Mouse (Mus musculus) heart, embryonic 13.5 days (tissue): ENCODE results near the gene Igf2bp3. TPM values are rescaled to one million over a fixed set of nuclear protein-coding genes. Genes with fewer than 3 reads are reported as not detected.

Experiments used
- ATAC-seq: fragments of 200-750 bp; cut with Nextera tagmentation; 2 replicates; pipeline ENCODE4 v1.8.0; 2017; ENCODE audit warnings: moderate TSS enrichment; ENCODE audit not compliant: insufficient number of reproducible peaks, low FRiP score, low TSS enrichment; ENCODE audit errors: extremely low read depth
- H3K27ac ChIP-seq: fragments of 300-500 bp; sonication (generic); replicated peaks from 2 replicates; pipeline ENCODE4 v1.5.1; 2015; ENCODE audit warnings: moderate library complexity, mild to moderate bottlenecking, inconsistent platforms
- H3K27me3 ChIP-seq: fragments of 300-500 bp; sonication (generic); replicated peaks from 2 replicates; pipeline ENCODE4 v1.6.1; 2015; ENCODE audit warnings: mild to moderate bottlenecking, inconsistent platforms
- H3K36me3 ChIP-seq: fragments of 300-500 bp; sonication (generic); 2 replicates; pipeline ENCODE4 v1.6.1; 2015; ENCODE audit warnings: mild to moderate bottlenecking, inconsistent platforms
- H3K4me1 ChIP-seq: fragments of 300-500 bp; sonication (generic); 2 replicates; pipeline ENCODE4 v1.6.1; 2015; ENCODE audit warnings: inconsistent platforms
- H3K4me2 ChIP-seq: fragments of 300-500 bp; sonication (generic); 2 replicates; pipeline ENCODE4 v1.6.1; 2015; ENCODE audit warnings: inconsistent platforms, mild to moderate bottlenecking, moderate library complexity
- H3K4me3 ChIP-seq: fragments of 300-500 bp; sonication (generic); 2 replicates; pipeline ENCODE4 v1.5.1; 2015; ENCODE audit warnings: moderate library complexity, mild to moderate bottlenecking, inconsistent platforms
- H3K9ac ChIP-seq: fragments of 300-500 bp; sonication (generic); 2 replicates; pipeline ENCODE4 v1.6.1; 2015; ENCODE audit warnings: inconsistent platforms, mild to moderate bottlenecking, moderate library complexity
- H3K9me3 ChIP-seq: fragments of 300-500 bp; sonication (generic); 2 replicates; pipeline ENCODE4 v1.6.1; 2016; ENCODE audit warnings: inconsistent platforms
- WGBS: fragments of 180-500 bp; shearing (Covaris S2); methylation state at CpG from one replicate; pipeline ENCODE4 v1.1.7; 2015; ENCODE audit warnings: mixed read lengths; 5-methylcytosine and 5-hydroxymethylcytosine counted together
- polyA plus RNA-seq: library from polyadenylated mRNA; unstranded; fragments of >200 nt; fragmentation: Nextera tagmentation; extraction: Ambion mirVana; gene quantifications from 2 replicates; pipeline ENCODE4 v1.2.1, GENCODE M21; 2015

Gene Igf2bp3
- polyA plus RNA-seq, 1 experiment from 2014 or later: 39.2 TPM

DNA sequence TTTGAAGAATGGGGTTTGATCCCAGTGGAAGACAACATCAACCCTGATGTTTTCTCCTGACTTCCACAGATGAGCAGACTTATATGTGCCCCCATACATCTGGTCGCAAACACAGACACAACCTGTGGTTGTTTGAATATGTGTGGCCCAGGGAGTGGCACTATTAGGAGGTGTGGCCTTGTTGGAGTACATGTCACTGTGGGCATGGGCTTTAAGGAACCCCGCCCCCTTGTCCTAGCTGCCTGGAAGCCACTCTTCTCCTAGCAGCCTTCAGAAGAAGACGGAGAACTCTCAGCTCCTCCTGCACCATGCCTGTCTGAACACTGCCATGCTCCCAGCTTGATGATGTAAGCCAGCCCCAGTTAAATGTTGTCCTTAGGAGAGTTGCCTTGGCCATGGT lies 94.4 kb downstream of the Igf2bp3 start:
- Histone ChIP-seq H3K9ac (no peak overlapping the region), H3K4me3 (no peak overlapping the region), H3K27ac (no peak overlapping the region), H3K36me3 (peaks cover 51% of the 10 kb centered on the region), H3K27me3 (no peaks in the 10 kb centered on the region), H3K4me1 (peaks cover 10% of the 10 kb centered on the region; the same call in 1 of the 2 replicates), H3K4me2 (no peak overlapping the region), H3K9me3 (no peaks in the 10 kb centered on the region)
- WGBS: 78% methylated on average over 3 of the region's 3 CpGs
- no peak for ATAC-seq

GRCm38 (mm10) chr6:49119462-49120135 lies 95.2 kb downstream of the Igf2bp3 start:
- Histone ChIP-seq H3K4me1 (peaks cover 10% of the 10 kb centered on the region; the same call in 1 of the 2 replicates), H3K27me3 (no peaks in the 10 kb centered on the region)
- ATAC-seq: no peak

DNA sequence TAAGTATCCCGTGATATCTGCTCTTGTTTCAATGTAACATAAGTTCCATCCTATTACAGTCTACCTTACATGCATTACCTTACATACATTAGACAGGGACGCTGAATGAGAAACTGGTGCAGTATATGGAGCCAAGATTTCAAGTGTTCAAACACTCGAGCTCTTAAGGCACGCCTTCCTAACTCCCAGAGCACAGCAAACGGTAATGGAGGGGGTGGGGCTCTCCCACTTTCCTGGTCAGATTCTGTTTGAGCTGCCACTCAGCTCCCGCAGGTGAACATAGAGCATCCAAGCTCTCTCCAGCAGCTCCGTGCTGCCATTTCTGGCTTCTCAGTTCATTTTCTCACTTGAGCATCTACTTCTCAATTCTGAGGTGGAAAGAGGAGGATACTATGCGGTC lies 96.3 kb downstream of the Igf2bp3 start:
- H3K9ac ChIP-seq: no peak overlapping the region; the same call in 1 of the 2 replicates
- peaks cover 10% of the 10 kb centered on the region; the same call in 1 of the 2 replicates for H3K4me1 ChIP-seq
- H3K27ac ChIP-seq: no peak overlapping the region
- H3K4me3 ChIP-seq: no peak overlapping the region
- WGBS: 66% methylated on average over 8 of the region's 8 CpGs
- H3K36me3 ChIP-seq: peaks cover 64% of the 10 kb centered on the region
- H3K9me3 ChIP-seq: no peaks in the 10 kb centered on the region
- no peak for ATAC-seq
- no peaks in the 10 kb centered on the region for H3K27me3 ChIP-seq
- H3K4me2 ChIP-seq: no peak overlapping the region

More at GRCm38 (mm10) chr6:49119462-49120135, 95.2 kb downstream of the Igf2bp3 start:
- no peak overlapping the region for H3K4me2 ChIP-seq
- no peak overlapping the region for H3K27ac ChIP-seq
- H3K4me3 ChIP-seq: no peak overlapping the region
- no peaks in the 10 kb centered on the region for H3K9me3 ChIP-seq
- H3K36me3 ChIP-seq: peaks cover 55% of the 10 kb centered on the region
- 76% methylated on average over 1 of the region's 1 CpGs for WGBS
- no peak overlapping the region for H3K9ac ChIP-seq

DNA sequence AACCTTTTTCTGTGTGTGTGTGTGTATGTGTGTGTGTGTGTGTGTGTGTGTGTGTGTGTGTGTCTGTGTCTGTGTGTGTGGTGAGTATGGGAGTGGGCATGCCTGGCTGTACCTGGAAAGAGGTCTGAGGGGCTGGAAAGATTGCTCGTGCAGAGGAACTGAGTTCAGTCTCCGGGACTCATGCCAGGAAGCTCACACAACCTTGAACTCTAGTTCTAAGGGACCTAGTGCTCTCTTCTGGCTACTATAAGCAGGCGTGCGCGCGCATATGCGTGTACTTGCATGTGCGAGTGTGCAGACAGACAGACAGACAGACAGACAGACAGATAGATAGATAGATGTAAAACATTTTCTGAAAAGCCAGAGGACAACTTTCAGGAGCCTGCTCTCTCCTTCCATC lies 98.5 kb downstream of the Igf2bp3 start:
- 85% methylated on average over 8 of the region's 8 CpGs for WGBS

DNA sequence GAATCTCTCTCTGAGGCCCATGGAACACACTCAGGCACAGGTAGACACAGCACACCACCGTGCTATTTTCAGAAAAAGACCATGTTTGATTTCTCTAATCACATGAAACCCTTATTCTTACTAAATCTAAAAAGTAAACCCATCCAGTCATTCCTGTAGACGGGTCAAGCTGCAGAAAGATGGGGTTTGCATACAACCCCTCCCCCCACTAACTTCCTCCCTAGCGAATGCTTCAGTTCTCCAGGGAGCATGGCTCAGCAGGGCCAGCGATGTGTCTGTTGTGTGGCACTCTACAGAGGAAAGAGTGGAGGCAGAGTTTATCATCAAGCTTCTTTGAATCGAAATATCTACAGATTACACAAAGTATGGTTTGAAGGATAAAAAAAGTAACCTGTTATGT lies 99.2 kb downstream of the Igf2bp3 start:
- ATAC-seq: no peak
- WGBS: 64% methylated on average over 5 of the region's 5 CpGs
- no peak overlapping the region for H3K4me3 ChIP-seq
- no peak overlapping the region for H3K9ac ChIP-seq
- peaks cover 61% of the 10 kb centered on the region for H3K36me3 ChIP-seq
- peaks cover 20% of the 10 kb centered on the region for H3K4me1 ChIP-seq
- H3K4me2 ChIP-seq: no peak overlapping the region
- H3K27ac ChIP-seq: no peak overlapping the region
- no peaks in the 10 kb centered on the region for H3K9me3 ChIP-seq
- H3K27me3 ChIP-seq: no peaks in the 10 kb centered on the region

More for the DNA sequence above, 98.5 kb downstream of the Igf2bp3 start:
- H3K27ac ChIP-seq: no peak overlapping the region
- no peaks in the 10 kb centered on the region for H3K27me3 ChIP-seq
- H3K36me3 ChIP-seq: peaks cover 59% of the 10 kb centered on the region
- H3K4me3 ChIP-seq: no peak overlapping the region
- H3K9ac ChIP-seq: no peak overlapping the region
- H3K9me3 ChIP-seq: no peaks in the 10 kb centered on the region
- ATAC-seq: no peak
- H3K4me2 ChIP-seq: no peak overlapping the region
- H3K4me1 ChIP-seq: peaks cover 13% of the 10 kb centered on the region

- Histone ChIP-seq H3K9ac (no peak overlapping the region), H3K4me1 (peaks cover 22% of the 10 kb centered on the region), H3K4me2 (no peak overlapping the region), H3K36me3 (peaks cover 66% of the 10 kb centered on the region), H3K9me3 (no peaks in the 10 kb centered on the region), H3K4me3 (no peak overlapping the region), H3K27me3 (no peaks in the 10 kb centered on the region), H3K27ac (no peak overlapping the region)
- 93% methylated on average over 6 of the region's 6 CpGs for WGBS
- ATAC-seq: no peak
Measured at GRCm38 (mm10) chr6:49114457-49114856, 100.3 kb downstream of the Igf2bp3 start.

DNA sequence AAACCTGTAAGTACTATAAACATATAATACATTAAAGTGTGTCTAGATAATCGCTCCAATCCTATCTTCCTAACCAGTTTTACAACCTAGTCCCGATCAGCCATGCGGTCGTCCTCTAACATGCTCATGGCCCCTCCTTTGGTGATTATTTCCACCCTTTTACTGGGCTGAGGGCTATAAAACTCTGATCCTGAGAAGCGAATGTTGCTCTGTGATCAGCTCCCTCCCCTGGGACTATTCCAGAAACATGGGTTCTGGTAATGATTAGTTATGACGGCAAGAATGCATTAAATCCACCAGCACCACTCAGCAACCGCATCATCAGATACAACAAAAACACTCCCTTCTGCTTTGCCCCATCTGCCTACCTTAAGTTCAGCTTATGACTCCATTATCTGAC lies 100.9 kb downstream of the Igf2bp3 start:
- Histone ChIP-seq H3K4me1 (peaks cover 27% of the 10 kb centered on the region), H3K4me3 (no peak overlapping the region), H3K9ac (no peak overlapping the region), H3K27ac (no peak overlapping the region), H3K36me3 (peaks cover 70% of the 10 kb centered on the region), H3K4me2 (no peak overlapping the region), H3K9me3 (no peaks in the 10 kb centered on the region), H3K27me3 (no peaks in the 10 kb centered on the region)
- ATAC-seq: no peak
- 90% methylated on average over 7 of the region's 7 CpGs for WGBS

DNA sequence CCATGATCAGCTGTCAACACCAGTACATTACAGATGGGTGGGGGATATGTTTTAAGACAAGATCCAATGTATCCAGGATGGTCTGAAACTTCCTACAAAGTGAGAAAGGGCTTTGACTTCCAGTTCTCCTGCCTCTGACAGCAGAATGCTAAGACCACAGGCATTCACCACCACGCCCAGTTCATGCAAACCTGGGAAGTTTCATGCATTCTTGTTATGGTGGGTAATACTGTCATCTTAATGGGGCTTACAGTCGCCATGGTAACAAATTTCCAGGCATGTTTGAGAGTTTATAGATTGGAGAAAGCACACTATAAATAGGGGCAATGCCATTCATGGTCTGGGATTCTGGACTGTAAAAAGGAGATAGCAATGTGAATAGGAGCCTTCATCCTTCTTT lies 105.6 kb downstream of the Igf2bp3 start:
- ATAC-seq: no peak
- H3K9ac ChIP-seq: no peak overlapping the region
- H3K4me1 ChIP-seq: peaks cover 22% of the 10 kb centered on the region
- no peaks in the 10 kb centered on the region for H3K27me3 ChIP-seq
- no peaks in the 10 kb centered on the region for H3K9me3 ChIP-seq
- peaks cover 78% of the 10 kb centered on the region for H3K36me3 ChIP-seq
- 85% methylated on average over 2 of the region's 2 CpGs for WGBS
- H3K4me2 ChIP-seq: no peak overlapping the region
- no peak overlapping the region for H3K4me3 ChIP-seq
- no peak overlapping the region for H3K27ac ChIP-seq

DNA sequence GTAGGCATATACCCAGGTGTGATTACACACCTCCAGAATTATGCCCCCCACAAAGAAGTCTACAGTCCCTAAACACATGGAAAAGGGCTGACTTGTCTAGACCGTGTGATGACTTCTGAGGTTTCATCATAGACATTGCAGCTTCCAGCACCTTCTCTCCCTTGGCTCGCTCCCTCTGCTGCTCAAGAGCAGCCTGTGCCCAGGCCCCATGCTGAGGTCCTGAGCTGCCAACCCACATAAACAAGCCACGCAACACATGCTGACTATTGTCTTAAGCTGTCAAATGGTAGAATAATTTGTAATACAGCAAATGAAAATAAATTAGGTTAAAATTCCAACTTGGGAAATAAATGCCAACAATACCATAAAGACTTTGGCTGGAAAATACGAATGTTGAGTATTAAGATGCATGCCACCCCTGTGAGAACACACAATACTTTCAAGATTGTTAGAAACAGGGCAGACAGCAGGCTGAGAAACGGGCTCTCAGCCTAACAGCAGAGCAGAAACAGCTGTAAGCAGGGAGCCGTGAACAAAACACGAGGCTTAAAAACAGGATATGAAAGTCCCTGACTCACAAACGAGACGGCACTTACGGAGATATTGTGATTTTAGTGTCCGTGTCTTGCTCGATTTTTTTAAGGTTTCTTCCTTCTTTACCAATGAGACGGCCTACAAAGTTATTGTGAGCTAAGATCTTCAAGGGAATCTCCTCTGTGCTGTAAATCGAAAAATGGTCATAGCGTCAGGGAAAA lies 107.8 kb downstream of the Igf2bp3 start:
- H3K4me2 ChIP-seq: no peak overlapping the region
- H3K9ac ChIP-seq: no peak overlapping the region
- ATAC-seq: no peak
- H3K36me3 ChIP-seq: peaks cover 87% of the 10 kb centered on the region
- H3K27me3 ChIP-seq: no peaks in the 10 kb centered on the region
- no peak overlapping the region for H3K27ac ChIP-seq
- no peak overlapping the region for H3K4me3 ChIP-seq
- 86% methylated on average over 15 of the region's 15 CpGs for WGBS
- no peaks in the 10 kb centered on the region for H3K9me3 ChIP-seq
- H3K4me1 ChIP-seq: peaks cover 23% of the 10 kb centered on the region

DNA sequence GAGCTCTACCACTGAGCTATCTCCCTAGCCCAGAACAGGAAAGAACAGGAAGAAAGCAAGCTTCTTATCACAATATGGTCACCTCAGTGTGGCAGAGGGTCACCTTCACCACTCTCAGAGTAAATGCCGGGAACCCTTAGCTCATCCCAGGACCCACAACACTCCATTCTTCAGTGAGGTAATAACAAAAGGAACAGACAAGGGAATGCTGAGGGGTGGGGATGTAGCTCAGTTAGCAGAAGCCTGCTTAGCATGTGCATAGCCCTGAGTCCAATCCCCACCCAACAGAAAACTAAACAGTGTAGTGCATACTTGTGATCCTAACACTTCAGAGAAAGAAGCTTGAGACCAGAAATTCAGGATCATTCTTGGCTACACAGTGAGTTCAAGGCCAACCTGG lies 115.7 kb downstream of the Igf2bp3 start:
- Histone ChIP-seq H3K4me2 (no peak overlapping the region), H3K9ac (no peak overlapping the region), H3K27me3 (no peaks in the 10 kb centered on the region), H3K9me3 (no peaks in the 10 kb centered on the region), H3K4me3 (no peak overlapping the region), H3K4me1 (peaks cover 68% of the 10 kb centered on the region), H3K27ac (no peak overlapping the region), H3K36me3 (peaks cover 40% of the 10 kb centered on the region)
- ATAC-seq: 0 out of 2 replicates have a peak, but pooled peaks have one; percentile 4
- WGBS: 16% methylated on average over 1 of the region's 1 CpGs

DNA sequence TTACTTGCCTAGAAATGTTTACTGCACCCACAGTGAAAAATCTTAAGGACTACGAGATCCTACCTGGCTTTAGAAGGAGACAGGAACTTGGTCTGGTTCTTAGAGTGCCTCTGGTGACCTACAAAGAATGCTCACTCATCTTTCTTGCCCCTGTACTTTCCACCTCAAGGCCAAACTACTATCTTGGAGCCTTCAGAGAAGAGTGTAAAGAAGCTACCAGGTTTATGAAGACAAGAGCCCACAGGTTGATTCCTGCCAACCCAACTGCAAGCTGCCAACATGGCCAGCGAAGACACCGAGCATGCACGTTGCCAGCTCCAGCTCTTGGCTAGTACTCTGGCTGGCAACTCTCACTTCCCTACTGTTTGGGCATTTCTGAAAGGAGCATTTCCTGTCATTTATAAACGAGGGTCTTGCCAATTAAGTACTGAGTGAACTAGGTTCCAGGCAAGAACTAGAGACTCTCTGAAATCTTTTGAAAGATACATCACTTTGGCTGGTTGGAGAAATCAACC lies 117.1 kb downstream of the Igf2bp3 start:
- Histone ChIP-seq H3K27me3 (no peaks in the 10 kb centered on the region), H3K9me3 (no peaks in the 10 kb centered on the region), H3K4me1 (peaks cover 68% of the 10 kb centered on the region), H3K9ac (0 out of 2 replicates have a peak overlapping the region, but pooled peaks have one; percentile 10), H3K4me3 (no peak overlapping the region), H3K27ac (peak overlapping the region; percentile 89), H3K36me3 (peaks cover 39% of the 10 kb centered on the region), H3K4me2 (peak overlapping the region; percentile 57)
- 73% methylated on average over 5 of the region's 5 CpGs for WGBS
- no peak for ATAC-seq
